Mouse (Mus musculus) adrenal gland, postnatal 25 days (tissue): Measurements from ENCODE around the gene Uroc1. TPM values are rescaled to one million over a fixed set of nuclear protein-coding genes. Genes with fewer than 3 reads are reported as not detected.

Source experiments
- total RNA-seq: library from RNA; stranded (reverse); gene quantifications from 2 replicates; pipeline ENCODE4 v1.2.3, GENCODE M21; 2021

The Uroc1 gene
- total RNA-seq, 1 experiment from 2014 or later, result 0.09 TPM

Other genes with a start within 250 kb of the Uroc1 start
- gene Vmn1r50, start 231.9 kb upstream of the Uroc1 start, total RNA-seq, result not detected in 2 replicates
- not detected in 2 replicates for gene Vmn1r51, start 210.7 kb upstream of the Uroc1 start, total RNA-seq
- gene Vmn1r52, start 158.5 kb upstream of the Uroc1 start, total RNA-seq, result not detected in 2 replicates
- gene V1ra8, start 130.5 kb upstream of the Uroc1 start, total RNA-seq, result not detected in 2 replicates
- gene Vmn1r53, start 108.8 kb upstream of the Uroc1 start, total RNA-seq, result not detected in 2 replicates
- not detected in 2 replicates for gene Vmn1r54, start 87.0 kb upstream of the Uroc1 start, total RNA-seq
- gene BC048671, start 32.1 kb upstream of the Uroc1 start, total RNA-seq, result not detected in 2 replicates
- not detected in 2 replicates for gene Chst13, start 8.1 kb upstream of the Uroc1 start, total RNA-seq
- 23.0 and 24.6 TPM in 2 replicates for gene Zxdc, start 36.2 kb downstream of the Uroc1 start, total RNA-seq
- 1.1 TPM in 1 of 2 replicates, not detected in the other for gene Cfap100, start 95.5 kb downstream of the Uroc1 start, total RNA-seq
- 38.4 and 44.5 TPM in 2 replicates for gene Klf15, start 129.3 kb downstream of the Uroc1 start, total RNA-seq
- 179 and 220 TPM in 2 replicates for gene Aldh1l1, start 153.1 kb downstream of the Uroc1 start, total RNA-seq